Mouse (Mus musculus): ENCODE data around the gene Oas1d. TPM values are rescaled to one million over a fixed set of nuclear protein-coding genes. Genes with fewer than 3 reads are reported as not detected.

Oas1d gene
- polyA plus RNA-seq, 1 experiment = not detected

DNA sequence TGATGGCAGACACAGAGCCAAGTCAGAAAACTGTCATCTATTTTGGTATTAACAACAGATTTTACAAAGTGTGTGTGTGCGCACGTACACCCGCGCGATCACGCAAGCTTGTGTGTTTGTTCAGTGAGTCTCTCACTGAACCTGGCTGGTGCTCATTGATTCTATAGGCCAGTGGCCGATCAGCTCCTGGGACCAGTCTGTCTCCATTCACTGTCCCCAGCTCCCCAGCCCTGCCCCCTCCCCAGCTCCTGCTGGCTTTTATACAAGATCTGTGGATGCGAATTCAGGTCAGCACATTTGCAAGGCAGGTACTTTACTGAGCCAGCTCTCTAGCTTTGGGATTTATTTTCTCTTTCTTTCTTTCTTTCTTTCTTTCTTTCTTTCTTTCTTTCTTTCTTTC is 54.5 kb downstream of the Oas1d start:
- DNase-seq (ENCODE audit: low spot score) = no peak

DNA sequence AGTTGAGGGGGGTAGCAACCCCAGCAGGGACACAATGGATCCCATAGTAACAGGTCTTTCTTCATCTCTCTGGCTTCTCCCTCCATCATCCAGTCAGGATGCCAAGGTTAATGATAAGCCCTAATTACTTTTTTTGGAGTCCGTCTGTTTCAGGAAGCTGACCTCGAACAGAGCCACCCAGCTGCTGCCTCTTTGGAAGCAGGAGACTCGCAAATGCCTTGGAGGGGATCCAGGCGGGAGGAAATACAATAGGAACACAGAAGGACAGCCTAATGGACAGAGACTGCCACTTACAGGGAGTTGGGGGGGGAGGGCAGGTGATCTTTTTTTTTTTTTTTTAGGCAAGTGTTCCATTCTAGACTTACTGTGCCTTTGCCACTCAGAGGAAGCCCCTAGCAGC is 55.4 kb downstream of the Oas1d start:
- DNase-seq (ENCODE audit: low spot score) = no peak

Other genes starting within 250 kb of the Oas1d start
- 6.6 and 12.5 TPM in 2 replicates for gene Dtx1, start 202.6 kb upstream of the Oas1d start, polyA plus RNA-seq (2012; rRNA removed)
- 8.3 and 9.0 TPM in 2 replicates for gene Oas2, start 164.7 kb upstream of the Oas1d start, polyA plus RNA-seq (2012; rRNA removed)
- gene Oas3, start 136.9 kb upstream of the Oas1d start, polyA plus RNA-seq (2012; rRNA removed) = 0.32 and 0.94 TPM in 2 replicates
- gene Oas1e, start 119.0 kb upstream of the Oas1d start, polyA plus RNA-seq (2012; rRNA removed) = 0.06 and 0.07 TPM in 2 replicates
- gene Oas1c, start 102.0 kb upstream of the Oas1d start, polyA plus RNA-seq (2012; rRNA removed) = 4.7 and 5.1 TPM in 2 replicates
- gene Oas1f, start 67.2 kb upstream of the Oas1d start, polyA plus RNA-seq (2012; rRNA removed) = 0.15 and 0.16 TPM in 2 replicates
- gene Oas1h, start 53.1 kb upstream of the Oas1d start, polyA plus RNA-seq (2012; rRNA removed) = not detected in 2 replicates
- 2.4 and 3.1 TPM in 2 replicates for gene Oas1g, start 26.9 kb upstream of the Oas1d start, polyA plus RNA-seq (2012; rRNA removed)
- gene Oas1a, start 7.0 kb upstream of the Oas1d start, polyA plus RNA-seq (2012; rRNA removed) = 5.3 and 5.7 TPM in 2 replicates
- 0.01 and 0.03 TPM in 2 replicates for gene Rph3a, start 95.6 kb downstream of the Oas1d start, polyA plus RNA-seq (2012; rRNA removed)

Data from urinary bladder, adult 2 months (tissue).